Mouse (Mus musculus) kidney, postnatal 36 days (tissue): ENCODE data around the gene Ccnyl1.
A peak's percentile ranks its signal among the peaks of the same experiment; 100 is the strongest.

Source experiments
- DNase-seq, 2 experiments: peaks; one replicate each; pipeline ENCODE4 v3.0.0; 2021 to 2022; ENCODE audit warnings: mixed read lengths in 2 of 2

Gene Ccnyl1

DNA sequence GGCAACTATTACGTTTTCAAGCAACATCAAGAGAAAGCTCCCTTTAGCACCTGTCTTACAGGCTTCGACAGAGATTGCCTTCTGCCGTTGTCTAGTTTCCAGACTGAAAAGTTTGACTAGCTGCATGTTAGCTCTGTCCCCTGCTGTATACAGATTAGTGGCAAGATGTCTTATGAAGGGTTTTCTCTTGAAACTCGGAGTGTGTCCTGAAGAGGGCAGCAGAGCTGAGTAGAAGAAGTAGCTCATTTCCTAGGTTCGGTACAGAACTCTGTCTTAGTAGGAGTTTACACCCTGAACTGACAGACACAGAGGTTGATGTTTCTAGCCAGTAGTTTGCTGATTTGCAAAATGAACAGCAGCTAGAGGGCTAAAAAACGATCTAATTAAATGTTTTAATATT is 15.0 kb downstream of the Ccnyl1 start:
- DNase-seq: peak; percentile 79 to 86

DNA sequence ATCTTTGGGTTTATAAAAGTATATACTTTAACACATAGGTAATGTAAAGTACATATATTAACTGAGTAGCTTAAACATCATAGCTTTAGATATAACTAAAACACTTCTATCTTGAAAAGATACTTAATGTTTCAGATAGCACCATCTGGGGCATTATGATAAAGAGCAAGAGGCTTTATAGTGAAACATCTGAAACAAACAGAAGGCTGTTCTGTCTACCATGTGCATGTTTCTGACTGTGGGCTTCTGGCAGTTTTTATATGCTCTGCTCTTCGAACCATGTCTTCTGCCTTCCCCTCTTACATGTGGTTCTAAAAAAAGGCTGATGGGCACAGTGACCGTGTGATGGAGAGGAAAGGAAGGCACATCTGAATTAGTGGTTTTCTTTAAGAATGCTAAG is 16.4 kb downstream of the Ccnyl1 start:
- DNase-seq: no peak

DNA sequence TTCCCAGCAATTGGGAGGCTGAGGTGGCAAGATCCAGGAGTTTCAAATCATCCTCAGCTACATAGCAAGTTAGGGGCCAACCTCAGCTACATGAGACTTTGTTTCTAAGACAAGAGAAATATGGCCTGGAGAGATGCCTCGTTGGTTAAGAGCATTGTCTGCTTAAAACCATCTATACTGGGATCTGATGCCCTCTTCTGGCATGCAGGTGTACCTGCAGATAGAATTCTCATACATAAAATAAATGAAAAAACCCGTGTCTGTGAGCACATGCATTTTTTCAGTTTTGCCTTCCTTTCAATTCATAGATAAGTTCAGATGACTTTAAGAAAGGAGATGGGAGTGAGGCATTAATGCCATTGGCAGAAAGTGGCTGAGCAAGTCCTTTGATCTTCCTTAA is 19.6 kb downstream of the Ccnyl1 start:
- DNase-seq: peak; percentile 24 to 32

DNA sequence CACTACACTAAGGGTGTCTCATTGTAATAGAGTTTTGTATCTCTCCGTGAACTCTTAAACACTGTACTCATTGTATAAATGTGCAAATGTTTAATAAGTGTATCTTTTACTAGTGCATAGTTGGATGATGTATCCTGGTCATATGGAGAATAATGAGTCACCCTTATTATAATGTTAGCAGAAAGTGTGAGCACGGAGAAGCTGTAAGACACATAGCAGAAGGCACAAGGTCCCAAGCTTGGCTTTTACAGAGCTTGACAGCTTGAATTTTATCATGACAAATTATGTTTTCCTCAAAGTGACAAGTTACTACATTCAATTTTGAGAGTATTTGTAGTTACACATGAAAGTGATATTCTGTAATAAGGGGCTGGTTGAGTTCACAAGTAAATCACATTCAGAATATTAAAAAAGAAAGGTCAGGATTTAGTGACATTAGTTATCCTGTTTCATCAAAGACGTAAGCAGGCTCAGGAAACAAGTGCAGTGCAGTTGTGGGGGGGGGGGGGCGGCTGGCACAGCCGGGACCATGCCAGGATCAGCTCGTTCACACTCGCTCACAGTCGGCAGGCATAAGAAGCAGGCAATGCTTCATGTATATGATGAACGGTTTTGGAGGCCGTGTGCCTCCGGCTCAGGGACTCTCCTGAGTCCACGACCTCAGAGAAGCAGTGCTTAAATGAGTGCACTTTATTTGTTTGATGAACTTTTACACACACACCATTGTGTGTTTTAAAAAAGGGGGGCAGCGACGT is 21.9 kb downstream of the Ccnyl1 start:
- DNase-seq: no peak

DNA sequence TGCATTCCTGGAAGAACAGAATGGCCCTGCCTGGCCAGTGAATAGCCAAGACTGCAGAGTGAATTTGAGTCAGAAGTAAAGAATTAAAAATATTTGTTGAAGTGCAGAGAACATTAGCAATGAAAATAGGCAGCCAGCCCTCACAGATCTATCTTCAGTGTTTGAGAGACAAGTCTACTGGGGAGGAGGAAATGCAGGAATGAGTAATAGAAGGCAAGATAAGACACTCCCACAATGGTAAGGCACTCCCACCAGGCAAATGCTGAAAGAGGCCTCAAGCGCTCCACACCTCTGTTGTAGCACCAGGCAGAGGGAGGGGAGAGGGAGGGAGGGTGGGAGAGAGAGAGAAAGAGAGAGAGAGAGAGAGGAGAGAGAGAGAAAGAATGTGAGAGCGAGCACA is 25.2 kb downstream of the Ccnyl1 start:
- no peak for DNase-seq

DNA sequence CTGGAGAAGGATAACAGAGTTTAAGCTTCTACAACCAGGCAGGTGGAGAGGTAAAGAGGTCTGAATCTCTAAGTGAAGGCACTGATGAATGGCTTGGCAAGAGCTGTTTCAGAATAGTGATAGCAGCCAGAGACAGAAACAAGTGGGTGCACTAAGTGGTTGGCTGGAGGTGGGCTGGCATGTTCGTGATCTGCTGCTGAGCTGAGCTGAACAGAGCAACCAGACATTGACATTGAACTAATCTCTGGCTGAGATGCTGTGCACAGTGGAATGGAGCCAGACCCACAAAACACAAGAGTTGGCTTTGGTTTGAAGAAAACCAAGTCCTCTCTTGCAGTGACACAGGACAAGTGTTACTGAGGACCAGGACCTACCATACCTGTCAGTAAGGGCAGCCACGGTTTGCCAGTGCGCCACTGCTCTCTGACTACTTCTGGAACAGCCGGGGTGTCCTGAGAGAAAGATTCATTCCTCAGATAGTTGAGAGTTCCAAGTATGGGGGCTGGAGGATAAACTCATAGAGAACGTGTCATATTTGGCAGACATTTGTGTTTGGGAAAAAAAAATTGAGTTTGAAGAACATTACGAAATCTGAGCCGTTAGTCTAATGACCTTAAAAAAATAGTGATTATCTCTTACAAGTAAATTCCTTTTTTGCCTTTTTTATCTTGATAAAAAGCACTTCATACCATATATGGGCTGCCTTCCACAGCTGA is 26.5 kb downstream of the Ccnyl1 start:
- DNase-seq: no peak

DNA sequence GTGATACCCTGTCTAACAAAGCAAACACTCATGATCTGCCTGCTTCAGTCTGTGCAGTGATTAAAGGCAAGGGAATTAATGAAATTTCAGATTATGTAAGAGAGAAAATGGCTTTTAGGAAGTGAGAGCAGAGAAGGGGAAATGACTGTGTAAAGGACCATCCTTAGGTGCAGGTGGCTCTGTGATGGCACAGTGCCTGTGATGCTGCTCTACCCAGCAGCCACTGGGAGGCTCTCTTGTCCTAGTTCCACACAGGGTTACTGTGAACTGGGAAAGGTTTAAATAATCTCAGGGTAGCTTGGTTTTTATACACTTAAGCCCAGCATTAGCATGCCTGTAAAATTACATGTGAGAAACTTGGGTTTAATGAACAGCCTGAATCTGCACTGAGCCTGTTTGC is 27.2 kb downstream of the Ccnyl1 start:
- DNase-seq: peak; percentile 53 to 77

DNA sequence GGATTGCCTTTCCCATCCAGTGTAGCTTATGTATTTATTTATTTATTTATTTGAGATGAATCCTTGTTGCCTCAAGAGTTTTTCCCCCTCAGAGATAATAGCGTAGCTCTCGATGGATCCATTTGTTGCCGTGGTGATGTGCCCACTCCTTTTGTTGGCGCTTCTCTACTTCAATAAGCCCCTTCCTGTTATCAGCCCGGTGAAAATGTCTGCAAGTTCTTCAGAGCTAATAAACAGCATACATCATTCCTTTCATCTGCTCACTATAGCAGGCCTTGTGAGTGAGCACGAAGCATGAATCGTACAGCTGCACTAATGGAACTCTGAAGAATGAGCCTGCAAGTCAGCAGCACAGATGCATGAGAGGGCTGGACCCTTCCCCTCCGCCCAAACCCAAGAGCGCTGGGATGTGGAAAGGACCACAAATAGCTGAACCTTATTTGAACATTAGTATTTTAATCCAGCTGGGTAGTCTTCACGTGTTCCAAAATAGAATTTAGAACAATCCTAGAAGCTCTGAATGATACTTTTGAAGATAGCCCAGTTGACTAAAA is 30.9 kb downstream of the Ccnyl1 start:
- no peak for DNase-seq

DNA sequence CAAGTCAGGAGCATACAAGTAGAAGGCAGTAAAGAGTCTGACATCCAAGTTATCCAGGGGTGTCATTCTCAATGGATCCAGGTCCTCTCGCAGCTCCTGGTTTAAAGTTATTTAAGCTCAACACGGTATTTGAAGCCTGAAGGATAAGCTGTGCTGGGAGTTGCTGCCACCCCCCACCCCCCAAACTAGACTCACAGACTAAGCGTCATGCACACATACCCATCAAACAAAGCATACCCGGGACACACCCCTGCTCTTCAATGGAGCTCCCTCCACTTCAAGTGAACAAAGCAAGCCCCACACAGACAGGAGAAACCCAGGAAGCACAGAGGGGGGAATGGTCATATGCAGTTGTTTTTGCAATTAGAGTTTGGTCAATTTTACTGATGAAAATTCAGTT is 39.8 kb downstream of the Ccnyl1 start:
- DNase-seq: no peak

DNA sequence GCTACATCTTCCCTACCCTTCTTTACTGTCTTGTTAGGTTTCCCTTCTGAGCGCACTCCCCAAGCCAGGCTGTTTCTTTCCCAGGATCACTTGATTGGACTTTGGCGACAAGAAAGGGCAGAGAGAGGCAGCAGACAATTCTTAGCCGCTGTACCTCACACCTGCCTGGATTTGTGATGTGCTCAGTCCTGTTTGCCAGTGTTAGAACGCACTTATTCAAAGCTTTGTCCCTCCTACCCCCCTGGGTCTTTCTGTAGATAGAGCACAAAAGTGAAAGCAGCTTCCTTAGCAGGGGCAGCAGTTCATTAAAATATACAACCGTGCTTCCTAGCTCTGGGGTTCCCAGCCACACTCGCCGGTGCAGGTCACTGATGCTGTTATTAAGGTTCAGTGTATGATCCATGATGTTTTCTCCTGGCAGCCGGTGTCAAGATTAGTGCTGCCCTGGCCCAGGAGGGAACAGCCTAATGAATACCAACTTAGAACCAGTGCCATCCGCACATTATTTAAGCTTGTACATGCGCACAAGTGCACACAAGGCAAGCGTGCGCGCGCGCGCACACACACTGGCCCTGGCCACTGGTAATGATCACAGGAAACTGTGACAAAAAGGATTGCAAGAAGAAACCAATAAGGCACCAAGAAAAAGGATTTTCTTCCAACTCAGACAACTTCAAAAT is 41.2 kb downstream of the Ccnyl1 start:
- no peak for DNase-seq

DNA sequence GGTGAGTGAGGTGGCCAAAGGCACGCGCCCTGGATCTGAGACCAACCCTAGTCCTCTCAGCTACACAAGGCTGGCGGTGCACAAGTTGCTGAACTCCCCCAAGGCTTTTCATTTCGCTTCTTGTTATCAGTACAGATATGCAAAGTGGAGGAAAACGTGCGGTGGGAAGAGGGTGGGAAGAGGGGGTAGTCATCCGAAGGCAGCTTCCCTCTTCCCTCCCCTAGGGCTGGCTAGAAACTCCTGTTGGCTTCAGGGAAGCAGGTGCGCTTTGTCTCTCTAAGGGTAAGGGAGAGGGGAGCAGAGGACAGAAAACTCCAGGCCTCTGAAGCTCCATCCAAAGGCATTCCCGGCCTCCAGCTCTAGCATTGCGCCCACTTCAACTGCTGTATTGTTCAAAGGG is 41.9 kb downstream of the Ccnyl1 start:
- no peak for DNase-seq

DNA sequence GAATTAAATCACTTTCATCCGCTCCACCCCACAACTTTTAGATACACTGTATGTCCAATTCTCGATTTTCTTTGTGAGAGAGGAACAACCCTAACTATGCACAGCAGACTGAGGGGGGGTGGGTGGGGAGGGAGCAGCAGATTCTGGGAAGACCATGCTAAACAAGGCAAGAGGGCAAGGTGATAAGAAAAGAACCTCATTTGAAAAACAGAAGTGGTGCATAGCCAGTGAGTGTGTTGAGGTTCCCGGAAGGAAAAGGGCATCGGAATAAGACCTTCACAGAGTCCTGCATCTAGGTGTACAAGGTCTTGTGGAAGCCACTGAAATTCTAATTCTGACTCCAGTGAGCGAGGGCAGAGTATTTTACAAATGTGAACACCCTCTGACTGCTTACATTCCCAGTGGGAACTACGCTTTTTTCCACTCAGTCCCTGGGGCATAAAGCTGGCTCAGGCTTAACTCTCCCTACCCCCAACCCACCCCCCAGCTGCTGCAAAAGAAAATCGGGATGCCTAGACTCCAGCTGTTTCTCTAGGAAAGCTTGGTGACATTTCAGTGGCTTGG is 42.5 kb downstream of the Ccnyl1 start:
- DNase-seq: no peak

DNA sequence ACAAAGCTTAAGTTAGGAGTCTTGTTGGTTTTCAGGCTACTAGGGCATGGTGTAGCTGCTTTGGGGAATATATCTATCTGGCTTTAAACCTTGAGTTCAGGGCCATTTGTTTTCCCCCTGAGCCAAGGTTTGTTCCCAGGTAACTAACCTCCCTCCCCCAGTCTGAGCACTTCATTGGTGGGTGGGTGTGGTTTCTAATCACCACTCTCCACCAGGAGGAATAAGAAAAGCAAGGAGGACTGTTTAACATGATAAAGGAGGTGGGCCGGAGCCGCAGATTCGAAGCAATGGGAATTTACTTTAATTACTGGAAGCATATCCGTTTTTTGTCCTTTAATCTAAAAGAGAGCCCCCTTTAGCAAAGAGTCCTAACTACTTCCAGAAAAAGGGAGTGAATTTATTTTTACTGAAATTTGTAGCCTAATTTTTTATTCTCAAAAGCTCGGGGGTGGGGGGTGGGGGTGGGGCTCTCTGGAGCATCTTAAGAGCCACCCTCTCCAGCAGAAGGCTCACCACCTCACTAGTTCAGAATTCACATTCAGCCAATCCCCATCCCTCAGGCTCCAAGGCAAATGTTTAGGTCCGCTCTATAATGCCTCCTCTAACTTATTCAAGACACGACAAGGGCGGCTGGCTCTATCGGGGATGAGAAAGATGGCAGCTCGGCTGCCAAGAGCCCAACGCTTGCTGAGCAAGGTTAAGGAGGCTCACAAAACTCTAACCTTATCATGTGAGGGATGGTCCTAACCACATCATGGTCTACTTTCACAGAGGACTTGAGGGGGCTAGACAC is 43.4 kb downstream of the Ccnyl1 start:
- DNase-seq: no peak

DNA sequence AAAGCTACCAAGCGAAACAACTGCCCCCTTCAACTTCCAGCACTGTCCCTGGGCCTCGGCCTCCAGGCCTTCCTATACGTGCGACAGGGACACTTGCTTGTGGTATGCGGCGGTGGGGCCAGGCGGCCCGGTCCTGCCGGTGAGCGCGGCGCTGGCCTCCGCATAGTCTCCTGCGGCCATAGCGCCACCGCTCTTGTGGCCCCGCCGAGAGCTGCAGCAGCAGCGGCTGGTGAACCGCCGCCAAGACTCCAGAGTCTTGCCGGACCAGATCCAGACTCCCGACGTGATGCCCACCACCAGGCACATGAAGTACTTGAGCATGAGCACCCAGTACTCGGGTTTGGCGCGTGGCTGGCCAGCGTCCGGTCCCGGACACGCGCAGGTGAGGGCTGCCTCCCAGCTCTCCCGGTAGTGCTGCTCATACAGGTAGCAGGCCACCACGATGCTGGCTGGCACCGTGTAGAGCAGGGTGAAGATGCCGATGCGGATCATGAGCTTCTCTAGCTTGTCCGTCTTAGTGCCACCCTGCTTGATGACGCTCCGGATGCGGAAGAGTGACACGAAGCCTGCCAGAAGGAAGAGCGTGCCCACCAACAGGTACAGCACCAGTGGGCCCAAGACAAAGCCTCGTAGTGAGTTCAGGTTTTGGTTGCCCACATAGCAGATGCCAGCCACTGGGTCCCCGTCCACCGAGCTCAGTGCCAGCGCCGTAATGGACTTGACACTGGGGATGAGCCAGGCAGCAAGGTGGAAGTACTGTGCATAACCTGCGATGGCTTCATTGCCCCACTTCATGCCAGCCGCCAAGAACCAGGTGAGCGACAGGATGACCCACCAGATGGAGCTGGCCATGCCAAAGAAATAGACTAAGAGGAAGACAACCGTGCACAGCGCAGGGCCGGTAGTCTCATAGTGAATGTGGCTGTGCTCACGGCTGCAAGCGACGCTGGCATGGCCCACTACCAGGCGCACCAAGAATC is 44.8 kb downstream of the Ccnyl1 start:
- DNase-seq: peak; percentile 29 to 67

DNA sequence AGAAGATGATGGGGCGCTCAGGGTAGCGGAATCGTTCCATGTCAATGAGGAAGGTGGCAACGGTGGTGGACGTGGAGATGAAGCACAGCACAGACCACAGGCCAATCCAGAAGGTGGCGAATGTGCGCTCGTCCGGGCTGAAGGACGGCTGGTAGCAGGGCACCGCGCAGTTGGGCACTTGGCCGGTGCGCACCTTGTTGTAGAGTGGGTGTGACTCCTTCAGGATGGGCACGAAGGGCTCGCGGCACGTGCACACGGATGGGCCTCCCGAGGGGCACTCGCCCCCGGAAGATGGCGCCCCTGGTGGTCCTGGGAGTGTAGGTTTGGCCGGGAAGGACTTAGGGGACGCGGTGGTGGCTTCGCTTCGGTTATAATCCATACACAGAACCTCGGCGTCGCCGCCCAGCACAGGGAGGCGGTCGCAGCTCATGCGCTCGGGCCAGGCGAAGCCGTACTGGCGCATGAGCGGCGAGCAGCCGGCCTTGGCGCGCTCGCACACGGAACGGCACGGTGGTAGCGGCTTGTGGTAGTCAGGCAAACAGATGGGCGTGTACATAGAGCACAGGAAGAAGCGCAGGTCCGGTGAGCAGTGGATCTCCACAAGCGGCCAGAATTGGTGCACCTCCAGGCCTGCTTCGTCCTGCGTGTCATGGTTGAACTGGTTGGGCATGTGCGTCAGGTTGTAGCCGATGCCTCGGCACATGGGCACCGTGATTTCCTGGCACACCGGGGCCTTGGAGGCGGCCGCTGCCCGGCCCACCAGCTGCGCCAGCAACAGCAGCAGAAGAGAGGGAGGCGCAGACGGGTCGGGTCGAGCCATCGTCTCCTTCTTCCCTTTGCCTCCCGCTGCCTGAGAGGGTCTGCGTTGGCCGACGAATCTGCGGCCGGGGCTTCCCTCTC is 45.8 kb downstream of the Ccnyl1 start:
- peak; percentile 64 to 69 for DNase-seq

DNA sequence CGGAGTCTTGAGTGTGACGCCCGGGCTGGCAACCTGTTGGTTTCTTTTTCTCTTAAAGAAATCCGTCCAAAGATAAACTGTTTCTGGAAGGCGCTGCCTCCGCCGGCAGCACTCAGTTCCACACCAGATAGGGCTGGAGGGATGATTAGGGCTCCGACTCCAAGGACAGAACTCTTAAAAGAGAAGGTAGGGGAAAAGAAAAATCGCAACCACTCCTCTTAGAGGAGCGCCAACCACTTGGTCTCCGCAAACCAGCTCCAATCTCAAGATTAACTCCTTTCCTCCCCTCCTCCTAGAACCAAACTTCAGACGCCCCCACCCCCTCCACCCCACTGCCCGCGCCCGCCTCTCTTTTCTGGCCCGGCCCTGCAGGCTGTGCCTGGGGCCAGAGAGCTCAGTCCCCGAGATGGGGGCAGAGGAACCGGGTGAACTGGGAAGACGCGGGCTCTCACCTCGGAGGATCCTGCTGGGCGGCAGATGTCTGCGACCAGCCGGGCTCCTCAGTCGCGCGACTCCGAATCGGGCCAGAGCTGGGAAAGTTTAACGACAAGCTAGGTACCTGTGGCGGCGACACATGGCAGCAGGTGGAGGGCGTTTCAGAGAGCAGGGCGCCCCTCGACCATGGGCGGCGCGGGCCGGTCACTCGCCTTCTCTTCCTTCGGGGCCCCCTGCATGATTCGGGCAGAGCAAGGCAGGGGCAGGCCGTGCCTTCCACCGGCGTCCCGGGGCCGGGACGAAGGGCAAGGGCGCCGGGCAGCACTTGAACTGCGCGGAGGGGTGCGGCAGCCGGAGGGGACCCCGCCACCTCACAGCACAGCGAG is 46.6 kb downstream of the Ccnyl1 start:
- peak; percentile 9 to 55 for DNase-seq

DNA sequence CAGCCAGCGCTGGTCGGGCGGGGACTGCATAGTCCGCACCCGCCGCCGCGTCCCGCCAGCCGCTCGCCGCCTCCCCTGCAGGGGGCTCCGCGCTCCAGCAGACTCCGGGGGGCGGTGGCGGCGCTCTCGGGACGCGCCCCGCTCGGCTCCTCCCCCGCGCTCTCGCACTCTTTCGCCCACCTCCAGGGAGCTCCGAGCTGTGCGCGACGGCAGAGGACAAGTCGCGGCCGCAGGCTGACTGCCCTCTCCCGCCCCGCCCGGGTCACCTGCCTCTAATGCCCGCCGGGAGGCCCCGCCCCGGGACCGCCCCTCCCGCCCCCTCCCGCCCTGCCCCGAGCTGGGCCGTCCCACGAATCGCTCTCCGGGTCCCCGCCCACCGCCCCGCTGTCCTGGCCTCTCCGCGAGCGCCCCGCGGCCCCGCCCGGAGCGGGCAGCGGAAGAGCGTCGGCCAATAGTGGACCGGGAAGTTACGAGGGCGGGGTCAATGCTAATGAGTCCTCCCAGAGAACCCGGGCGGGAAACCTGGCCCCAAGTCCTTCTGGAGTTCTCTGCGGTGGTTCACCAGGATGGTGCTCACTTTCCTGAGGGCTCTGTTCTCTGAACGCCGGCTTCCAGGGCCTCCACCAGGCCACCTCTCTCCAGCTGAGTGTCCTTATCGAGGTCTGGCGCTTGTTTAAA is 47.4 kb downstream of the Ccnyl1 start, which contains the start of gene Fzd5:
Fzd5 (minus strand) TSS at position 250 of the 678 bp plus-strand sequence.
- DNase-seq: peak; percentile 97 to 98

DNA sequence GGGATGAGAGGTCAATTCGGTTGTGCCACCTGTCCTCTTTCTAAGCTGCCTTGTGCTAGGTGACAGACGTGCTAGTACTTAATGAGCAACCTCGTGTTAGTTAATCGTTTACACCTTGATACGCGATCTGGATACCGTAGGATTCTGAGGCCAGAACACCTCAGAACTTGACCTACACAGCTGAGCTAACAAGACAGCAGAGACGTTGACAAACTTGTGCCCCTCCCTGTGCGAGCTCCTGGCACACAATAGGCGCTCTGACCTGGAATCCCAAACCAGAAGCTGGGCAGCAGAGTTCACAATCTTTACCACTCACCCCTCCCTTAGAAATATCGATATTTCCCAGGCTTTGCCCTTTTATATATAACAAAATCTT is 47.9 kb downstream of the Ccnyl1 start:
- DNase-seq: peak; percentile 65 to 88
